Mouse (Mus musculus) liver, embryonic 13.5 days (tissue): ENCODE data around the gene Sp7. TPM values are rescaled to one million over a fixed set of nuclear protein-coding genes. Genes with fewer than 3 reads are reported as not detected.
"Not testable (repeated sequence)": the region's sequence is repeated elsewhere in the genome, so short reads cannot be mapped to it uniquely, and the experiment has no call there.

Experiments
- ATAC-seq: fragments of 200-750 bp; cut with Nextera tagmentation; 2 replicates; pipeline ENCODE4 v1.8.0; 2017; ENCODE audit warnings: low read depth, mild to moderate bottlenecking, moderate number of reproducible peaks, moderate library complexity
- DNase-seq: peaks from one replicate; pipeline ENCODE4 v3.0.0; 2022
- H3K27ac ChIP-seq: fragments of 300-500 bp; sonication (generic); 2 replicates; pipeline ENCODE4 v1.5.1; 2015; ENCODE audit warnings: moderate library complexity, mild to moderate bottlenecking, inconsistent platforms
- H3K27me3 ChIP-seq: fragments of 300-500 bp; sonication (generic); 2 replicates; pipeline ENCODE4 v1.6.1; 2015; ENCODE audit warnings: mild to moderate bottlenecking, inconsistent platforms
- H3K36me3 ChIP-seq: fragments of 300-500 bp; sonication (generic); 2 replicates; pipeline ENCODE4 v1.6.1; 2015; ENCODE audit warnings: mild to moderate bottlenecking, inconsistent platforms
- H3K4me1 ChIP-seq: fragments of 300-500 bp; sonication (generic); replicated peaks from 2 replicates; pipeline ENCODE4 v1.6.1; 2015; ENCODE audit warnings: inconsistent platforms
- H3K4me2 ChIP-seq: fragments of 300-500 bp; sonication (generic); 2 replicates; pipeline ENCODE4 v1.6.1; 2015; ENCODE audit warnings: inconsistent platforms, mild to moderate bottlenecking, moderate library complexity
- H3K4me3 ChIP-seq: fragments of 300-500 bp; sonication (generic); replicated peaks from 2 replicates; pipeline ENCODE4 v1.5.1; 2015; ENCODE audit warnings: mild to moderate bottlenecking, inconsistent platforms
- H3K9ac ChIP-seq: fragments of 300-500 bp; sonication (generic); 2 replicates; pipeline ENCODE4 v1.6.1; 2015; ENCODE audit warnings: mild to moderate bottlenecking, inconsistent platforms
- H3K9me3 ChIP-seq: fragments of 300-500 bp; sonication (generic); replicated peaks from 2 replicates; pipeline ENCODE4 v1.6.1; 2016; ENCODE audit warnings: inconsistent platforms
- WGBS: fragments of 180-500 bp; shearing (Covaris S2); methylation state at CpG from one replicate; pipeline ENCODE4 v1.1.7; 2015; ENCODE audit not compliant: insufficient replicate concordance; 5-methylcytosine and 5-hydroxymethylcytosine counted together
- polyA plus RNA-seq: library from polyadenylated mRNA; unstranded; fragments of >200 nt; fragmentation: Nextera tagmentation; extraction: Ambion mirVana; gene quantifications from 2 replicates; pipeline ENCODE4 v1.2.1, GENCODE M21; 2015

Gene Sp7
- polyA plus RNA-seq, 1 experiment from 2014 or later: 0.07 TPM

GRCm38 (mm10) chr15:102341580-102341979 is 25.4 kb downstream of the Sp7 start:
- H3K27me3 ChIP-seq: no peaks in the 10 kb centered on the region
- peaks cover 75% of the 10 kb centered on the region for H3K36me3 ChIP-seq
- 9% methylated on average over 1 of the region's 1 CpGs for WGBS
- H3K4me2 ChIP-seq: no peak overlapping the region
- H3K27ac ChIP-seq: no peak overlapping the region
- no peaks in the 10 kb centered on the region; the same call in 1 of the 2 replicates for H3K4me1 ChIP-seq
- H3K9ac ChIP-seq: no peak overlapping the region
- ATAC-seq: no peak
- H3K4me3 ChIP-seq: no peak overlapping the region
- DNase-seq: no peak
- H3K9me3 ChIP-seq: no peaks in the 10 kb centered on the region

GRCm38 (mm10) chr15:102339612-102340011 is 27.4 kb downstream of the Sp7 start:
- no peak for DNase-seq
- H3K9ac ChIP-seq: no peak overlapping the region
- H3K36me3 ChIP-seq: peaks cover 76% of the 10 kb centered on the region
- no peak overlapping the region for H3K4me3 ChIP-seq
- WGBS: 71% methylated on average over 5 of the region's 5 CpGs
- H3K9me3 ChIP-seq: no peaks in the 10 kb centered on the region
- no peak overlapping the region for H3K27ac ChIP-seq
- H3K4me2 ChIP-seq: no peak overlapping the region
- no peak for ATAC-seq
- no peaks in the 10 kb centered on the region; the same call in 1 of the 2 replicates for H3K4me1 ChIP-seq
- no peaks in the 10 kb centered on the region for H3K27me3 ChIP-seq

- peaks cover 77% of the 10 kb centered on the region for H3K36me3 ChIP-seq
- DNase-seq (no peak), ATAC-seq (no peak)
- no peak overlapping the region for H3K27ac ChIP-seq
- H3K4me2 ChIP-seq: no peak overlapping the region
- H3K27me3 ChIP-seq: no peaks in the 10 kb centered on the region
- H3K9me3 ChIP-seq: no peaks in the 10 kb centered on the region
- peaks cover 17% of the 10 kb centered on the region for H3K4me1 ChIP-seq
- WGBS: 70% methylated on average over 4 of the region's 4 CpGs
- no peak overlapping the region for H3K9ac ChIP-seq
- no peak overlapping the region for H3K4me3 ChIP-seq
Observed at GRCm38 (mm10) chr15:102336946-102337345, 30.0 kb downstream of the Sp7 start.

- 80% methylated on average over 5 of the region's 5 CpGs for WGBS
- not testable (repeated sequence) for H3K9ac ChIP-seq, H3K27me3 ChIP-seq, ATAC-seq, H3K4me2 ChIP-seq, H3K4me3 ChIP-seq, DNase-seq, H3K27ac ChIP-seq, H3K9me3 ChIP-seq
- Histone ChIP-seq H3K36me3 (peaks cover 77% of the 10 kb centered on the region), H3K4me1 (peaks cover 24% of the 10 kb centered on the region)
Observed at GRCm38 (mm10) chr15:102335925-102336324, 31.1 kb downstream of the Sp7 start.

- H3K36me3 ChIP-seq: peaks cover 78% of the 10 kb centered on the region
Observed at GRCm38 (mm10) chr15:102335254-102335653, 31.7 kb downstream of the Sp7 start.

GRCm38 (mm10) chr15:102331610-102332015 is 35.4 kb downstream of the Sp7 start, which contains the start of gene Myg1:
Gene Myg1 (plus strand): TSS chr15:102331709.
- no peaks in the 10 kb centered on the region for H3K27me3 ChIP-seq
- peak within 1 kb of the TSS; percentile 92 for H3K4me2 ChIP-seq
- DNase-seq (peak; percentile 71), ATAC-seq (peak; percentile 90)
- H3K9ac ChIP-seq: peak within 1 kb of the TSS; percentile 82
- peak within 1 kb of the TSS; percentile 81 for H3K27ac ChIP-seq
- peak within 1 kb of the TSS; percentile 78 for H3K4me3 ChIP-seq
- WGBS: under 1% methylated on average over 30 of the region's 30 CpGs
- peaks cover 66% of the 10 kb centered on the region for H3K36me3 ChIP-seq
- no peaks in the 10 kb centered on the region for H3K9me3 ChIP-seq
- peaks cover 35% of the 10 kb centered on the region for H3K4me1 ChIP-seq

More at GRCm38 (mm10) chr15:102335254-102335653, 31.7 kb downstream of the Sp7 start:
- no peaks in the 10 kb centered on the region for H3K27me3 ChIP-seq
- peaks cover 26% of the 10 kb centered on the region for H3K4me1 ChIP-seq
- no peak overlapping the region for H3K27ac ChIP-seq
- H3K4me3 ChIP-seq: no peak overlapping the region
- no peak overlapping the region for H3K4me2 ChIP-seq
- no peak overlapping the region for H3K9ac ChIP-seq
- no peak for DNase-seq
- whole genome bisulfite sequencing: 80% methylated on average over 8 of the region's 8 CpGs
- ATAC-seq: no peak
- no peaks in the 10 kb centered on the region for H3K9me3 ChIP-seq

GRCm38 (mm10) chr15:102326892-102327291 is 40.1 kb downstream of the Sp7 start:
- ATAC-seq (no peak), DNase-seq (no peak)
- peaks cover 23% of the 10 kb centered on the region for H3K4me1 ChIP-seq
- H3K9me3 ChIP-seq: no peaks in the 10 kb centered on the region
- 47% methylated on average over 8 of the region's 8 CpGs for WGBS
- H3K4me3 ChIP-seq: peak overlapping the region; percentile 79
- H3K4me2 ChIP-seq: peak overlapping the region; percentile 75
- peak overlapping the region; percentile 84 for H3K9ac ChIP-seq
- H3K27ac ChIP-seq: no peak overlapping the region
- no peaks in the 10 kb centered on the region for H3K27me3 ChIP-seq
- peaks cover 56% of the 10 kb centered on the region for H3K36me3 ChIP-seq

- DNase-seq (peak; percentile 80), ATAC-seq (peak; percentile 92)
- Histone ChIP-seq H3K4me3 (peak within 1 kb of the TSS; percentile 79), H3K4me2 (peak within 1 kb of the TSS; percentile 75), H3K27me3 (no peaks in the 10 kb centered on the region), H3K4me1 (peaks cover 18% of the 10 kb centered on the region), H3K9ac (peak within 1 kb of the TSS; percentile 84), H3K36me3 (peaks cover 63% of the 10 kb centered on the region), H3K27ac (peak within 1 kb of the TSS; percentile 68), H3K9me3 (no peaks in the 10 kb centered on the region)
- under 1% methylated on average over 40 of the region's 40 CpGs for WGBS
Observed at GRCm38 (mm10) chr15:102326022-102326576, 40.9 kb downstream of the Sp7 start, which contains the start of gene Pfdn5. Gene Pfdn5 (plus strand): TSS chr15:102326116.

- Histone ChIP-seq H3K4me3 (0 out of 2 replicates have a peak overlapping the region, but pooled peaks have one; percentile 15), H3K27ac (0 out of 2 replicates have a peak overlapping the region, but pooled peaks have one; percentile 2), H3K36me3 (peaks cover 67% of the 10 kb centered on the region), H3K9me3 (no peaks in the 10 kb centered on the region), H3K9ac (no peak overlapping the region), H3K4me1 (peaks cover 14% of the 10 kb centered on the region), H3K4me2 (peak overlapping the region; percentile 75), H3K27me3 (no peaks in the 10 kb centered on the region)
- ATAC-seq: no peak
- WGBS: 70% methylated on average over 12 of the region's 12 CpGs
- DNase-seq: no peak
Observed at GRCm38 (mm10) chr15:102324654-102325473, 42.1 kb downstream of the Sp7 start.

GRCm38 (mm10) chr15:102316263-102316662 is 50.7 kb downstream of the Sp7 start:
- H3K9ac ChIP-seq: no peak overlapping the region
- no peaks in the 10 kb centered on the region for H3K9me3 ChIP-seq
- H3K4me2 ChIP-seq: no peak overlapping the region
- no peak overlapping the region for H3K27ac ChIP-seq
- peaks cover 98% of the 10 kb centered on the region for H3K36me3 ChIP-seq
- H3K4me3 ChIP-seq: no peak overlapping the region
- H3K27me3 ChIP-seq: no peaks in the 10 kb centered on the region
- H3K4me1 ChIP-seq: no peaks in the 10 kb centered on the region
- DNase-seq: no peak
- WGBS: 88% methylated on average over 6 of the region's 6 CpGs
- ATAC-seq: no peak

- ATAC-seq (no peak), DNase-seq (no peak)
- H3K9ac ChIP-seq: no peak overlapping the region
- H3K36me3 ChIP-seq: peaks cover 97% of the 10 kb centered on the region
- no peak overlapping the region for H3K4me3 ChIP-seq
- H3K4me2 ChIP-seq: no peak overlapping the region
- H3K27ac ChIP-seq: no peak overlapping the region
- no peaks in the 10 kb centered on the region for H3K27me3 ChIP-seq
- no peaks in the 10 kb centered on the region for H3K9me3 ChIP-seq
- 91% methylated on average over 8 of the region's 8 CpGs for WGBS
- H3K4me1 ChIP-seq: no peaks in the 10 kb centered on the region
Observed at GRCm38 (mm10) chr15:102315292-102315691, 51.7 kb downstream of the Sp7 start.
